Mouse (Mus musculus) central nervous system, embryonic 18 days (tissue): ENCODE measurements around the gene Atp2a2. TPM values are rescaled to one million over a fixed set of nuclear protein-coding genes. Genes with fewer than 3 reads are reported as not detected.

ENCODE experiments used
- polyA plus RNA-seq: library from polyadenylated mRNA; depleted of rRNA; stranded (reverse); fragments of >200 nt; gene quantifications from 2 replicates; pipeline ENCODE4 v1.2.3, GENCODE M21; 2012; rRNA removed

Atp2a2 gene
- 127 and 133 TPM in 2 replicates for polyA plus RNA-seq

GRCm38 (mm10) chr5:122502077-122502941 lies at the start of gene Atp2a2:
Atp2a2 (minus strand) TSS chr5:122502225.

GRCm38 (mm10) chr5:122421271-122422068 lies 80.6 kb downstream of the Atp2a2 start, which contains the start of gene Anapc7:
Anapc7 (plus strand) TSS chr5:122421693.

Other genes starting within 250 kb of the Atp2a2 start
- 33.7 and 34.2 TPM in 2 replicates for gene Tctn1, start 237.8 kb downstream of the Atp2a2 start, polyA plus RNA-seq
- gene Pptc7, start 217.9 kb downstream of the Atp2a2 start, polyA plus RNA-seq = 11.6 and 11.8 TPM in 2 replicates
- 22.9 and 25.0 TPM in 2 replicates for gene Rad9b, start 148.0 kb downstream of the Atp2a2 start, polyA plus RNA-seq
- 204 and 220 TPM in 2 replicates for gene Vps29, start 147.9 kb downstream of the Atp2a2 start, polyA plus RNA-seq
- 47.7 and 49.4 TPM in 2 replicates for gene Gpn3, start 130.3 kb downstream of the Atp2a2 start, polyA plus RNA-seq
- gene Fam216a, start 129.9 kb downstream of the Atp2a2 start, polyA plus RNA-seq = 140 TPM in 2 replicates
- 402 and 404 TPM in 2 replicates for gene Arpc3, start 110.3 kb downstream of the Atp2a2 start, polyA plus RNA-seq
- gene Anapc7, start 80.5 kb downstream of the Atp2a2 start, polyA plus RNA-seq = 43.9 and 44.6 TPM in 2 replicates
- 29.2 and 34.7 TPM in 2 replicates for gene Ift81, start 112.3 kb upstream of the Atp2a2 start, polyA plus RNA-seq
- 3.7 and 5.5 TPM in 2 replicates for gene P2rx7, start 141.7 kb upstream of the Atp2a2 start, polyA plus RNA-seq
- gene P2rx4, start 205.3 kb upstream of the Atp2a2 start, polyA plus RNA-seq = 9.5 and 11.1 TPM in 2 replicates